Mouse (Mus musculus): ENCODE measurements around the gene Stk10.

DNA sequence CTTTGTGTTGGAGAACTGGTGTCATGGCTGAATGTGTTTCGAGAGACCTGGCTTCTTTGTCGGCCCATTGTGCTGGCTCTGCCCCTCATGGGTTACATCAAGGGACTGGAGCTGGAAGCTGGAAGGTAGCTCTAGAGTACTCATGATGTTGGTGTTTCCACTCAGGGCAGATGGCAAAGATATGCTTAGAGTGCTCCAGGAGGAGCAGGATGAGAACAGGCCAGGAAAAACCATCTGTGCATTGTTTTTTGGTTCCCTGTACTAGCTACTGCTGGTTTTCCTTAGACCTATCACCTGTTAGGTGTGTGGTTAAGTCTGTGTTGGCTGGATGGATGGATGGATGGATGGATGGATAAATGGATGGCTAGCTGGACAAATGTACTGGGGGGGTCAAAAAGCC, 40.6 kb downstream of the Stk10 start:
- TF ChIP-seq CTCF (IDR thresholded peaks at IDR 0.05; ENCODE audit: extremely low read depth, insufficient read depth, insufficient read length, insufficient replicate concordance) (no peak), POLR2A (IDR thresholded peaks at IDR 0.05; ENCODE audit: low read depth, low read length) (no peak)
